Mouse (Mus musculus): ENCODE data around the gene Sgsm1.

- no peak for TF ChIP-seq CTCF (IDR thresholded peaks at IDR 0.05; ENCODE audit: low read depth)
- TF ChIP-seq EP300 (optimal IDR thresholded peaks at IDR 0.05): no peak
These were observed 91.1 kb downstream of the Sgsm1 start for GRCm38 (mm10) chr5:113219450-113219849.

Measured in stomach, postnatal 0 days (tissue).